Mouse (Mus musculus) hindbrain, embryonic 15.5 days (tissue): ENCODE measurements at regions not wholly inside any gene's neighbourhood (a gene's known extent, or its start where the extent isn't known, plus 50 kb on each side); places are given as distances from the start of the nearest gene placed in this dataset.
A peak's percentile ranks its signal among the peaks of the same experiment; 100 is the strongest.
"Not testable (repeated sequence)": the region's sequence is repeated elsewhere in the genome, so short reads cannot be mapped to it uniquely, and the experiment has no call there.

ENCODE experiments used
- ATAC-seq: fragments of 200-750 bp; cut with Nextera tagmentation; 2 replicates; pipeline ENCODE4 v1.8.0; 2017; ENCODE audit warnings: low read depth, moderate number of reproducible peaks, moderate TSS enrichment; ENCODE audit not compliant: low FRiP score
- H3K27ac ChIP-seq: fragments of 300-500 bp; sonication (generic); replicated peaks from 2 replicates; pipeline ENCODE4 v1.5.1; 2015; ENCODE audit warnings: mild to moderate bottlenecking, inconsistent platforms
- H3K27me3 ChIP-seq: fragments of 300-500 bp; sonication (generic); 2 replicates; pipeline ENCODE4 v1.6.1; 2015; ENCODE audit warnings: control low read depth, inconsistent platforms
- H3K36me3 ChIP-seq: fragments of 300-500 bp; sonication (generic); 2 replicates; pipeline ENCODE4 v1.6.1; 2015; ENCODE audit warnings: control low read depth, inconsistent platforms
- H3K4me1 ChIP-seq: fragments of 300-500 bp; sonication (generic); replicated peaks from 2 replicates; pipeline ENCODE4 v1.6.1; 2015; ENCODE audit warnings: control low read depth, inconsistent platforms
- H3K4me2 ChIP-seq: fragments of 300-500 bp; sonication (generic); 2 replicates; pipeline ENCODE4 v1.6.1; 2015; ENCODE audit warnings: moderate library complexity, mild to moderate bottlenecking, inconsistent platforms
- H3K4me3 ChIP-seq: fragments of 300-500 bp; sonication (generic); 2 replicates; pipeline ENCODE4 v1.5.1; 2015; ENCODE audit warnings: mild to moderate bottlenecking, inconsistent platforms
- H3K9ac ChIP-seq: fragments of 300-500 bp; sonication (generic); 2 replicates; pipeline ENCODE4 v1.6.1; 2015; ENCODE audit warnings: inconsistent platforms
- H3K9me3 ChIP-seq: fragments of 300-500 bp; sonication (generic); 2 replicates; pipeline ENCODE4 v1.6.1; 2016; ENCODE audit warnings: control low read depth, inconsistent platforms
- WGBS: fragments of 180-500 bp; shearing (Covaris S2); methylation state at CpG from one replicate; pipeline ENCODE4 v1.1.7; 2015; 5-methylcytosine and 5-hydroxymethylcytosine counted together

GRCm38 (mm10) chr2:107468671-107469070 is 178.2 kb downstream of the Kcna4 start:
- H3K4me2 ChIP-seq = no peak overlapping the region
- H3K9me3 ChIP-seq = no peaks in the 10 kb centered on the region
- H3K4me1 ChIP-seq = no peaks in the 10 kb centered on the region
- H3K9ac ChIP-seq = no peak overlapping the region
- no peak overlapping the region for H3K4me3 ChIP-seq
- no peak overlapping the region for H3K27ac ChIP-seq
- no peaks in the 10 kb centered on the region for H3K36me3 ChIP-seq
- no peak for ATAC-seq
- no peaks in the 10 kb centered on the region for H3K27me3 ChIP-seq
- 54% methylated on average over 1 of the region's 1 CpGs for WGBS

- ATAC-seq = no peak
- H3K4me3 ChIP-seq = no peak overlapping the region
- 0 out of 2 replicates have a peak, but pooled peaks cover 2% of the 10 kb centered on the region for H3K4me1 ChIP-seq
- H3K9me3 ChIP-seq = no peaks in the 10 kb centered on the region
- no peak overlapping the region for H3K27ac ChIP-seq
- H3K36me3 ChIP-seq = no peaks in the 10 kb centered on the region
- 66% methylated on average over 7 of the region's 7 CpGs for WGBS
- no peak overlapping the region for H3K4me2 ChIP-seq
- no peak overlapping the region for H3K9ac ChIP-seq
- H3K27me3 ChIP-seq = no peaks in the 10 kb centered on the region
These were observed 213.4 kb downstream of the Kcna4 start for GRCm38 (mm10) chr2:107503646-107504379.

GRCm38 (mm10) chr2:107507426-107508167 is 217.2 kb downstream of the Kcna4 start:
- Histone ChIP-seq H3K27me3 (no peaks in the 10 kb centered on the region), H3K36me3 (no peaks in the 10 kb centered on the region), H3K4me3 (no peak overlapping the region), H3K9ac (no peak overlapping the region), H3K27ac (no peak overlapping the region), H3K9me3 (no peaks in the 10 kb centered on the region), H3K4me2 (no peak overlapping the region), H3K4me1 (0 out of 2 replicates have a peak, but pooled peaks cover 2% of the 10 kb centered on the region)
- ATAC-seq = peak; percentile 81

GRCm38 (mm10) chr2:107515486-107515885 is 225.0 kb downstream of the Kcna4 start:
- not testable (repeated sequence) for H3K27me3 ChIP-seq, H3K36me3 ChIP-seq, H3K4me1 ChIP-seq, H3K27ac ChIP-seq, H3K4me3 ChIP-seq, H3K9me3 ChIP-seq, ATAC-seq, H3K4me2 ChIP-seq, H3K9ac ChIP-seq
- WGBS = 73% methylated on average over 1 of the region's 1 CpGs

- Histone ChIP-seq H3K27me3 (no peaks in the 10 kb centered on the region), H3K4me3 (no peak overlapping the region), H3K4me1 (no peaks in the 10 kb centered on the region), H3K4me2 (no peak overlapping the region), H3K9ac (no peak overlapping the region), H3K36me3 (no peaks in the 10 kb centered on the region), H3K27ac (no peak overlapping the region), H3K9me3 (no peaks in the 10 kb centered on the region)
- no peak for ATAC-seq
- 79% methylated on average over 1 of the region's 1 CpGs for WGBS
These were observed 227.7 kb downstream of the Kcna4 start for GRCm38 (mm10) chr2:107518107-107518506.

GRCm38 (mm10) chr2:107518759-107519158 is 228.3 kb downstream of the Kcna4 start:
- no peak for ATAC-seq
- no peak overlapping the region for H3K4me2 ChIP-seq
- no peaks in the 10 kb centered on the region for H3K36me3 ChIP-seq
- no peaks in the 10 kb centered on the region for H3K4me1 ChIP-seq
- no peaks in the 10 kb centered on the region for H3K9me3 ChIP-seq
- H3K9ac ChIP-seq = no peak overlapping the region
- no peak overlapping the region for H3K4me3 ChIP-seq
- 82% methylated on average over 2 of the region's 2 CpGs for WGBS
- H3K27me3 ChIP-seq = no peaks in the 10 kb centered on the region
- H3K27ac ChIP-seq = no peak overlapping the region

GRCm38 (mm10) chr2:107519326-107519725 is 228.9 kb downstream of the Kcna4 start:
- 68% methylated on average over 3 of the region's 3 CpGs for WGBS
- Histone ChIP-seq H3K27me3 (no peaks in the 10 kb centered on the region), H3K4me1 (no peaks in the 10 kb centered on the region), H3K9me3 (no peaks in the 10 kb centered on the region), H3K4me3 (no peak overlapping the region), H3K4me2 (no peak overlapping the region), H3K36me3 (no peaks in the 10 kb centered on the region), H3K9ac (no peak overlapping the region), H3K27ac (no peak overlapping the region)
- no peak for ATAC-seq

- 0 out of 2 replicates have a peak, but pooled peaks cover 2% of the 10 kb centered on the region for H3K9me3 ChIP-seq
- H3K9ac ChIP-seq = no peak overlapping the region
- H3K36me3 ChIP-seq = no peaks in the 10 kb centered on the region
- H3K27ac ChIP-seq = no peak overlapping the region
- H3K4me3 ChIP-seq = no peak overlapping the region
- no peaks in the 10 kb centered on the region for H3K4me1 ChIP-seq
- 71% methylated on average over 4 of the region's 4 CpGs for WGBS
- no peaks in the 10 kb centered on the region for H3K27me3 ChIP-seq
- no peak for ATAC-seq
- H3K4me2 ChIP-seq = no peak overlapping the region
These were observed 229.3 kb downstream of the Kcna4 start for GRCm38 (mm10) chr2:107519761-107520160.

- H3K9me3 ChIP-seq = no peaks in the 10 kb centered on the region
- H3K9ac ChIP-seq = no peak overlapping the region
- 89% methylated on average over 4 of the region's 4 CpGs for WGBS
- no peak for ATAC-seq
- H3K36me3 ChIP-seq = no peaks in the 10 kb centered on the region
- no peaks in the 10 kb centered on the region for H3K27me3 ChIP-seq
- H3K27ac ChIP-seq = no peak overlapping the region
- H3K4me1 ChIP-seq = no peaks in the 10 kb centered on the region
- H3K4me2 ChIP-seq = no peak overlapping the region
- H3K4me3 ChIP-seq = no peak overlapping the region
These were observed 252.7 kb downstream of the Kcna4 start for GRCm38 (mm10) chr2:107543161-107543560.

- no peaks in the 10 kb centered on the region for H3K4me1 ChIP-seq
- no peak for ATAC-seq
- H3K36me3 ChIP-seq = no peaks in the 10 kb centered on the region
- H3K9ac ChIP-seq = no peak overlapping the region
- H3K4me2 ChIP-seq = no peak overlapping the region
- no peaks in the 10 kb centered on the region for H3K9me3 ChIP-seq
- WGBS = 53% methylated on average over 1 of the region's 1 CpGs
- H3K27ac ChIP-seq = 0 out of 2 replicates have a peak overlapping the region, but pooled peaks have one; percentile 45
- H3K4me3 ChIP-seq = no peak overlapping the region
- H3K27me3 ChIP-seq = no peaks in the 10 kb centered on the region
These were observed 262.1 kb downstream of the Kcna4 start for GRCm38 (mm10) chr2:107552569-107552968.

GRCm38 (mm10) chr2:107556239-107556638 is 265.8 kb downstream of the Kcna4 start:
- ATAC-seq = no peak
- Histone ChIP-seq H3K9me3 (no peaks in the 10 kb centered on the region), H3K27me3 (no peaks in the 10 kb centered on the region), H3K27ac (no peak overlapping the region), H3K36me3 (no peaks in the 10 kb centered on the region), H3K9ac (no peak overlapping the region), H3K4me2 (no peak overlapping the region), H3K4me3 (no peak overlapping the region), H3K4me1 (no peaks in the 10 kb centered on the region)
- 86% methylated on average over 3 of the region's 3 CpGs for WGBS

GRCm38 (mm10) chr2:107569618-107570017 is 279.2 kb downstream of the Kcna4 start:
- 85% methylated on average over 2 of the region's 2 CpGs for WGBS
- no peaks in the 10 kb centered on the region for H3K4me1 ChIP-seq
- H3K4me3 ChIP-seq = no peak overlapping the region
- no peak for ATAC-seq
- no peak overlapping the region for H3K27ac ChIP-seq
- no peaks in the 10 kb centered on the region for H3K36me3 ChIP-seq
- H3K4me2 ChIP-seq = no peak overlapping the region
- H3K9me3 ChIP-seq = no peaks in the 10 kb centered on the region
- no peak overlapping the region for H3K9ac ChIP-seq
- no peaks in the 10 kb centered on the region for H3K27me3 ChIP-seq
